Mouse (Mus musculus): ENCODE measurements around the gene Dll1. TPM values are rescaled to one million over a fixed set of nuclear protein-coding genes. Genes with fewer than 3 reads are reported as not detected.
A peak's percentile ranks its signal among the peaks of the same experiment; 100 is the strongest.

Dll1 gene
- polyA plus RNA-seq, 1 experiment from 2014 or later: 24.4 TPM

- peak; percentile 68 for DNase-seq
- no peaks in the 10 kb centered on the region for H3K9me3 ChIP-seq (ENCODE audit: control insufficient read depth, low read length)
- peaks cover 51% of the 10 kb centered on the region for H3K4me1 ChIP-seq (ENCODE audit: control insufficient read depth, insufficient read depth, low read length)
- under 1% methylated on average over 50 of the region's 50 CpGs for WGBS
- no peak for ATAC-seq (ENCODE audit: low FRiP score, low TSS enrichment)
- no peaks in the 10 kb centered on the region for H3K27me3 ChIP-seq (ENCODE audit: control insufficient read depth, insufficient read depth, low read length)
- peak overlapping the region; percentile 99 for H3K27ac ChIP-seq (replicated peaks; ENCODE audit: low read depth, low read length)
- peaks cover 37% of the 10 kb centered on the region for H3K36me3 ChIP-seq (ENCODE audit: control insufficient read depth, insufficient read depth, low read length)
- H3K4me2 ChIP-seq (ENCODE audit: low read length): peak overlapping the region; percentile 96
- H3K9ac ChIP-seq (replicated peaks; ENCODE audit: low read length): peak overlapping the region; percentile 95
- peak overlapping the region; percentile 84 for H3K4me3 ChIP-seq (replicated peaks; ENCODE audit: low read depth, low read length)
Measured at GRCm38 (mm10) chr17:15374321-15375141, 2.1 kb downstream of the Dll1 start.

GRCm38 (mm10) chr17:15372931-15373652 lies 3.6 kb downstream of the Dll1 start:
- Histone ChIP-seq H3K27ac (replicated peaks; ENCODE audit: low read depth, low read length) (no peak overlapping the region; the same call in 1 of the 2 replicates), H3K9me3 (ENCODE audit: control insufficient read depth, low read length) (no peaks in the 10 kb centered on the region), H3K36me3 (ENCODE audit: control insufficient read depth, insufficient read depth, low read length) (peaks cover 52% of the 10 kb centered on the region), H3K9ac (replicated peaks; ENCODE audit: low read length) (peak overlapping the region; percentile 95), H3K4me1 (ENCODE audit: control insufficient read depth, insufficient read depth, low read length) (peaks cover 46% of the 10 kb centered on the region), H3K4me2 (ENCODE audit: low read length) (peak overlapping the region; percentile 96), H3K27me3 (ENCODE audit: control insufficient read depth, insufficient read depth, low read length) (no peaks in the 10 kb centered on the region), H3K4me3 (replicated peaks; ENCODE audit: low read depth, low read length) (peak overlapping the region; percentile 84)
- 59% methylated on average over 15 of the region's 15 CpGs for WGBS
- ATAC-seq (ENCODE audit: low FRiP score, low TSS enrichment) (no peak), DNase-seq (no peak)

DNA sequence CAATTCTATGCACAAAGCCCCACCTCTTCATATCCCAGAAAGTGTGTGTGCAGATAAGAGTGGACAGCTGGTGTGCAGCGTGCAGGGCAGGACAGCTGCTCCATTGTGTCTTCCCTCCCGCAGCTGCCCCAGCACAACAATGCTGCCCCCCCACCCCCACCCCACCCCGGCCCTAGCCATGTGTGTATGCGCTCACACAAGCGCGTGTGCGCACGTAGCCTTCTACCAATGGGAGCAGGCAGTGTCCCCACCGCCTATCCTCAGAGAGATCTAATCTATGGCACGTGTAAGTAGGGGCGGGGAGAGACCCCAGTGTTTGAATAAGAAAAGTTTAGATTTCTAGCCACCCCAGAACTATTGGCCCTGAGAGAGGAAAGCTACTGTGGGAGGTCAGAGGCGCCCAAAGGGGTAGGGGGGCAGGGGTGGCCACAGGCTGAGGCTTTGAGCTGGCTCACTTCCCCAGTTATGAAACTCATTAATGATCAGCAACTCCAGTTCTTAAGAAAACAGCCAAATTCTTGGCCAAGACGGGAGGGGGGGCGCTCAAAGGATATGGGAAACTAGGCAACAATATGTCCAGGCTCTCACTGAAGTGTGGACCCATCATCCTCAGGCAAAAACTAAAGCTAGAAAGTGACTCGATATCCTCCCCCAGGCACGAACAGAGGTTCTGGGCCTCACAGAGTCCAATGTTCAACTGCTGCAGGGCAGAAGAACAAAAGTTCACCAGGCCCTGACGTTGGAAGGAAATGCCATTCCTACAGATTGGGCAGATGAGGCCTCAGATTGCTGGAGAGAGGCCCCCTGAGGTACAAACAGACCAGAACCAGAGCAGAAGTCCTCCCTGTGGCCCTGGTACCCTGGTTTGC lies 4.5 kb downstream of the Dll1 start:
- peak; percentile 56 for DNase-seq
- Histone ChIP-seq H3K9me3 (ENCODE audit: control insufficient read depth, low read length) (no peaks in the 10 kb centered on the region), H3K27me3 (ENCODE audit: control insufficient read depth, insufficient read depth, low read length) (no peaks in the 10 kb centered on the region), H3K4me2 (ENCODE audit: low read length) (peak overlapping the region; percentile 96), H3K4me3 (replicated peaks; ENCODE audit: low read depth, low read length) (peak overlapping the region; percentile 84), H3K9ac (replicated peaks; ENCODE audit: low read length) (peak overlapping the region; percentile 95), H3K27ac (replicated peaks; ENCODE audit: low read depth, low read length) (no peak overlapping the region; the same call in 1 of the 2 replicates), H3K4me1 (ENCODE audit: control insufficient read depth, insufficient read depth, low read length) (peaks cover 39% of the 10 kb centered on the region), H3K36me3 (ENCODE audit: control insufficient read depth, insufficient read depth, low read length) (peaks cover 58% of the 10 kb centered on the region)
- ATAC-seq (ENCODE audit: low FRiP score, low TSS enrichment): peak; percentile 49; the same call in 1 of the 2 replicates
- 12% methylated on average over 17 of the region's 17 CpGs for WGBS

GRCm38 (mm10) chr17:15370401-15370800 lies 6.3 kb downstream of the Dll1 start:
- peak overlapping the region; percentile 96 for H3K4me2 ChIP-seq (ENCODE audit: low read length)
- H3K27ac ChIP-seq (replicated peaks; ENCODE audit: low read depth, low read length): no peak overlapping the region
- 95% methylated on average over 14 of the region's 14 CpGs for WGBS
- H3K36me3 ChIP-seq (ENCODE audit: control insufficient read depth, insufficient read depth, low read length): peaks cover 76% of the 10 kb centered on the region
- peaks cover 38% of the 10 kb centered on the region for H3K4me1 ChIP-seq (ENCODE audit: control insufficient read depth, insufficient read depth, low read length)
- no peak overlapping the region for H3K9ac ChIP-seq (replicated peaks; ENCODE audit: low read length)
- ATAC-seq (ENCODE audit: low FRiP score, low TSS enrichment): no peak
- no peaks in the 10 kb centered on the region for H3K27me3 ChIP-seq (ENCODE audit: control insufficient read depth, insufficient read depth, low read length)
- DNase-seq: no peak
- no peaks in the 10 kb centered on the region for H3K9me3 ChIP-seq (ENCODE audit: control insufficient read depth, low read length)
- H3K4me3 ChIP-seq (replicated peaks; ENCODE audit: low read depth, low read length): 0 out of 2 replicates have a peak overlapping the region, but pooled peaks have one; percentile 2

GRCm38 (mm10) chr17:15365650-15366049 lies 11.0 kb downstream of the Dll1 start:
- H3K4me1 ChIP-seq (ENCODE audit: control insufficient read depth, insufficient read depth, low read length): peaks cover 5% of the 10 kb centered on the region; the same call in 1 of the 2 replicates
- H3K9me3 ChIP-seq (ENCODE audit: control insufficient read depth, low read length): no peaks in the 10 kb centered on the region
- H3K4me3 ChIP-seq (replicated peaks; ENCODE audit: low read depth, low read length): no peak overlapping the region
- no peak overlapping the region for H3K4me2 ChIP-seq (ENCODE audit: low read length)
- no peak for ATAC-seq (ENCODE audit: low FRiP score, low TSS enrichment)
- 90% methylated on average over 5 of the region's 5 CpGs for WGBS
- no peak overlapping the region for H3K27ac ChIP-seq (replicated peaks; ENCODE audit: low read depth, low read length)
- H3K27me3 ChIP-seq (ENCODE audit: control insufficient read depth, insufficient read depth, low read length): no peaks in the 10 kb centered on the region
- DNase-seq: no peak
- H3K36me3 ChIP-seq (ENCODE audit: control insufficient read depth, insufficient read depth, low read length): peaks cover 50% of the 10 kb centered on the region
- no peak overlapping the region for H3K9ac ChIP-seq (replicated peaks; ENCODE audit: low read length)

DNA sequence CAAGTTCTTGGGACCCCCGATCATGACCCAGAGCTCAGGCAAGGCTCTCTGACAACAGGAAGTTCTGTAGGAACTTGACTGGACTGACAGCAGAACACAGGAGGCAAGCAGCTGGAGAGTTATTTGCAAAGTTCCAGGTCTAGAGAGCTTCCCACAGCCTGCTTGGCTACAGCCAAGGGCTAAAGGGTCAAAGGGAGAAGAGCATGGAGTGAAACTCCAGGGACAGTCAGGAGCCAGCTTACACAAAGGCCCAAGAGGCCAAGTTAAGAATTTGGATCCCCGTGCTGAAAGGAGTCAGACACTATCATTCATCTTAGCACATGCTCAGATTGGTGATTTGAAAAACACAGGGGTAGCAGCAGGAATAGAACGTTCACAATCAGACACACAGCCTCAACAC lies 13.0 kb downstream of the Dll1 start:
- H3K9ac ChIP-seq (replicated peaks; ENCODE audit: low read length): no peak overlapping the region
- H3K27me3 ChIP-seq (ENCODE audit: control insufficient read depth, insufficient read depth, low read length): no peaks in the 10 kb centered on the region
- no peak overlapping the region for H3K27ac ChIP-seq (replicated peaks; ENCODE audit: low read depth, low read length)
- H3K9me3 ChIP-seq (ENCODE audit: control insufficient read depth, low read length): no peaks in the 10 kb centered on the region
- no peak overlapping the region for H3K4me3 ChIP-seq (replicated peaks; ENCODE audit: low read depth, low read length)
- peaks cover 30% of the 10 kb centered on the region for H3K36me3 ChIP-seq (ENCODE audit: control insufficient read depth, insufficient read depth, low read length)
- H3K4me2 ChIP-seq (ENCODE audit: low read length): no peak overlapping the region
- no peak for ATAC-seq (ENCODE audit: low FRiP score, low TSS enrichment)
- no peaks in the 10 kb centered on the region for H3K4me1 ChIP-seq (ENCODE audit: control insufficient read depth, insufficient read depth, low read length)
- WGBS: 84% methylated on average over 3 of the region's 3 CpGs
- no peak for DNase-seq

GRCm38 (mm10) chr17:15357071-15357470 lies 19.6 kb downstream of the Dll1 start:
- Histone ChIP-seq H3K27ac (replicated peaks; ENCODE audit: low read depth, low read length) (no peak overlapping the region), H3K36me3 (ENCODE audit: control insufficient read depth, insufficient read depth, low read length) (no peaks in the 10 kb centered on the region), H3K9ac (replicated peaks; ENCODE audit: low read length) (no peak overlapping the region), H3K9me3 (ENCODE audit: control insufficient read depth, low read length) (no peaks in the 10 kb centered on the region), H3K4me3 (replicated peaks; ENCODE audit: low read depth, low read length) (no peak overlapping the region), H3K4me2 (ENCODE audit: low read length) (no peak overlapping the region), H3K4me1 (ENCODE audit: control insufficient read depth, insufficient read depth, low read length) (no peaks in the 10 kb centered on the region), H3K27me3 (ENCODE audit: control insufficient read depth, insufficient read depth, low read length) (no peaks in the 10 kb centered on the region)
- 87% methylated on average over 3 of the region's 3 CpGs for WGBS
- ATAC-seq (ENCODE audit: low FRiP score, low TSS enrichment): no peak
- DNase-seq: no peak

GRCm38 (mm10) chr17:15356526-15356925 lies 20.1 kb downstream of the Dll1 start:
- H3K4me2 ChIP-seq (ENCODE audit: low read length): no peak overlapping the region

More at GRCm38 (mm10) chr17:15356526-15356925, 20.1 kb downstream of the Dll1 start:
- Histone ChIP-seq H3K27me3 (ENCODE audit: control insufficient read depth, insufficient read depth, low read length) (no peaks in the 10 kb centered on the region), H3K4me1 (ENCODE audit: control insufficient read depth, insufficient read depth, low read length) (no peaks in the 10 kb centered on the region), H3K36me3 (ENCODE audit: control insufficient read depth, insufficient read depth, low read length) (no peaks in the 10 kb centered on the region), H3K4me3 (replicated peaks; ENCODE audit: low read depth, low read length) (no peak overlapping the region), H3K27ac (replicated peaks; ENCODE audit: low read depth, low read length) (no peak overlapping the region), H3K9me3 (ENCODE audit: control insufficient read depth, low read length) (no peaks in the 10 kb centered on the region), H3K9ac (replicated peaks; ENCODE audit: low read length) (no peak overlapping the region)
- ATAC-seq (ENCODE audit: low FRiP score, low TSS enrichment) (no peak), DNase-seq (no peak)
- WGBS: 95% methylated on average over 5 of the region's 5 CpGs

Data from midbrain, embryonic 14.5 days (tissue).